ENCODE assay signal across 24 mouse cellular contexts in genomic region chr13:8108701-8109100, GRCm38 (mm10).
"Had no signal": no experiment of that assay in that cellular context is flagged by ENCODE, and none has a peak within 500 bp of the region (broad histone marks: within the 10 kb centered on the region; RNA-seq: fewer than 3 reads in every experiment).

No protein-coding gene starts in this region.

- DNase-seq: gastrocnemius, postnatal 10 days; gastrocnemius, postnatal 25 days; heart, adult 18-20 months; heart, postnatal 10 days; heart, postnatal 4 days; kidney, adult 11 months; kidney, adult 2 months; kidney, adult 9 months; kidney, postnatal 14 days; kidney, postnatal 36 days; liver; liver, embryonic 13.5 days had no signal

- H3K9me3 ChIP-seq: heart, embryonic 10.5 days; hindbrain, embryonic 10.5 days; hindbrain, embryonic 12.5 days; kidney, embryonic 15.5 days; limb, embryonic 10.5 days; limb, embryonic 12.5 days; liver, embryonic 13.5 days; liver, embryonic 15.5 days had no signal

- H3K4me1 ChIP-seq: heart, embryonic 10.5 days; heart, embryonic 12.5 days; hindbrain, embryonic 10.5 days; hindbrain, embryonic 12.5 days; kidney, embryonic 15.5 days; liver, embryonic 13.5 days; liver, embryonic 15.5 days had no signal

- H3K36me3 ChIP-seq: heart, embryonic 10.5 days; heart, embryonic 12.5 days; hindbrain, embryonic 10.5 days; hindbrain, embryonic 12.5 days; kidney, embryonic 15.5 days; limb, embryonic 10.5 days; limb, embryonic 12.5 days; liver, embryonic 13.5 days; liver, embryonic 15.5 days had no signal

- H3K4me3 ChIP-seq: heart, embryonic 10.5 days; heart, embryonic 12.5 days; hindbrain, embryonic 10.5 days; hindbrain, embryonic 12.5 days; kidney, embryonic 15.5 days; layer of hippocampus, adult 2 months; left cerebral cortex, adult 2 months; limb, embryonic 10.5 days; limb, embryonic 12.5 days; liver, embryonic 13.5 days; liver, embryonic 15.5 days had no signal

- H3K27ac ChIP-seq: heart, embryonic 10.5 days; hindbrain, embryonic 10.5 days; hindbrain, embryonic 12.5 days; hindbrain, embryonic 14.5 days; kidney, embryonic 15.5 days; kidney, postnatal 0 days; layer of hippocampus, adult 2 months; left cerebral cortex, adult 2 months; limb, embryonic 10.5 days; limb, embryonic 12.5 days; liver, embryonic 13.5 days; liver, embryonic 15.5 days had no signal

- H3K9ac ChIP-seq: heart, embryonic 12.5 days; hindbrain, embryonic 12.5 days; hindbrain, embryonic 14.5 days; kidney, embryonic 15.5 days; limb, embryonic 12.5 days; liver, embryonic 13.5 days; liver, embryonic 15.5 days had no signal
